Mouse (Mus musculus): ENCODE data around the gene Fhad1.

- TF ChIP-seq CTCF (IDR thresholded peaks at IDR 0.05; ENCODE audit: control insufficient read depth, insufficient read depth, insufficient read length) (no peak), MAX (IDR thresholded peaks at IDR 0.05) (no peak), USF1 (IDR thresholded peaks at IDR 0.05; ENCODE audit: low read depth) (no peak), CEBPB (IDR thresholded peaks at IDR 0.05; ENCODE audit: low read depth) (no peak)
These were observed 21.4 kb downstream of the Fhad1 start for GRCm38 (mm10) chr4:141993347-141994061.

Data from C2C12 (cell line).